Mouse (Mus musculus) olfactory bulb, adult 2 months (tissue): ENCODE results near the gene Slc34a3. TPM values are rescaled to one million over a fixed set of nuclear protein-coding genes. Genes with fewer than 3 reads are reported as not detected.
"Not testable (repeated sequence)": the region's sequence is repeated elsewhere in the genome, so short reads cannot be mapped to it uniquely, and the experiment has no call there.

Source experiments
- H3K27ac ChIP-seq: fragments of 200-500 bp; 2 replicates; pipeline ENCODE4 v1.5.1; 2012; ENCODE audit warnings: low read depth, low read length; ENCODE audit not compliant: insufficient read depth
- H3K4me1 ChIP-seq: fragments of 200-500 bp; 2 replicates; pipeline ENCODE4 v1.6.1; 2012; ENCODE audit warnings: low read length; ENCODE audit not compliant: control insufficient read depth, insufficient read depth
- H3K4me3 ChIP-seq: fragments of 200-500 bp; 2 replicates; pipeline ENCODE4 v1.5.1; 2012; ENCODE audit warnings: mild to moderate bottlenecking, low read depth, low read length, moderate library complexity; ENCODE audit not compliant: insufficient read depth
- CTCF ChIP-seq: fragments of 200-500 bp; IDR thresholded peaks from 2 replicates; pipeline ENCODE4 v1.5.1; 2012; ENCODE audit warnings: low read depth, mild to moderate bottlenecking, low read length, moderate library complexity; ENCODE audit not compliant: insufficient read depth
- POLR2A ChIP-seq: fragments of 200-500 bp; IDR thresholded peaks from 2 replicates; pipeline ENCODE4 v1.6.1; 2012; ENCODE audit warnings: mild to moderate bottlenecking, low read depth, low read length, moderate library complexity; ENCODE audit not compliant: insufficient read depth
- WGBS: fragments of 180-500 bp; shearing (Covaris S2); methylation state at CpG from one replicate; pipeline ENCODE4 v1.1.7; 2018; 5-methylcytosine and 5-hydroxymethylcytosine counted together
- polyA plus RNA-seq: library from polyadenylated mRNA; stranded (reverse); fragments of >200 nt; gene quantifications from 2 replicates; pipeline ENCODE4 v1.2.4, GENCODE M21; 2012; ENCODE audit warnings: low replicate concordance; ENCODE audit not compliant: missing spikeins, insufficient read depth, insufficient read length

The Slc34a3 gene
- polyA plus RNA-seq, 1 experiment, result not detected

DNA sequence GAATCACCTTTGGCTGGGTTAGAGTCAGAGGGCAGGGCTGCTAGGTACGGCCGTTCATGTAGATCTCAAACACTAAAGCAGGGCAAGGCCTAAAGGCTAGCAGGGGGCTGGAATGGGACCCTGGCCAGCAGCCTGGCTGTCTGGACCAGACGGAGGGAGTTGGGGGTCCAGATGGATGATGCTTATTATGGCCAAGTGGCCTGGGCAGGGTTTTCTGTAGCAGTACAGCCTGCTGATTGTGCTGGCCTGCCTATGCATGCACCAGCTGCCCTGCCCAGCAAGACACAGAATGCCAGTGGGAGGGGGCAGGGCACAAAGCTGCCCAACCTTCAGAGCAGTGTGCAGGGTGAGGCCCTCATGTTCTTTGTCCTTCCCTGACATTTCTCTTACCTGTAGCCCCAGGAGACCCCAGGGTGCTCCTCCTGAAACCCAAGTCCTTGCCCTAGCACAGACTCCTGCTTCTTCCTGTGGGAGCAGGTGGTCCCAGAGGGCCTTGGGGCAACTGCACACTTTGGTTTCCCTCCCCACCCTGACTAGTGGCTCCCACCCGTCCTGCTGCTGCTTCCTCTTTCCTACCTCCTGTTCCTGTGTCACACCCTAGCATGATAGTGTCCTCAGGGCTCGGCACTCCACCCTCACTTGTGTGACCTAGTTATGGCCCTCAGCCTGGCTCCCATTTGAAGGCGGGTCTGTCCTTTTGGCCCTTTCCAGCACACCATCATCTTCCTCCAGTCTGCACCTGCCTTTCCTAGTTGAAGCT is 31.9 kb upstream of the Slc34a3 start:
- Histone ChIP-seq H3K4me3 (no peak overlapping the region), H3K4me1 (peaks cover 39% of the 10 kb centered on the region), H3K27ac (peak overlapping the region; percentile 21; the same call in 1 of the 2 replicates)
- 50% methylated on average over 6 of the region's 6 CpGs for WGBS
- TF ChIP-seq CTCF, result no peak
- TF ChIP-seq POLR2A, result no peak

DNA sequence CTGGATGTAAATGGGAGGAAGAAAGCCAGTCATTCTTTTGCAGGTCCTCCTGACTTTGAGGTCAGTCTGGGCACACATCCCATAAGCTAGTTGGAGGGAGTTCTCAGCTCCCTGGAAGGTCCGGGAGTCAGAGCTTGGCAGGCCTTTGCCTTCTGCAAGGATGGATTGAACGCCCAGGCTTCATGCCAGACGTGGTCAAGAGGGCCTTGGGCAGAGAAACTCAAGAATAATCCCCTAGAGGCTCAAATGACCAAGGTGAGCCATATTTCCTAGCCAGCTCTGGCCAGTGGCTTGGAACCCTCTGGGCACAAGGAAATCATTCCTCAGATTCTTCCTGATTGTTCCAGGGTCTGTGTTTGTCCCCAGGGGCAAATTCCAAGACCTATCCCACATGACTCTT is 30.7 kb upstream of the Slc34a3 start:
- TF ChIP-seq POLR2A (no peak), CTCF (no peak)
- H3K4me3 ChIP-seq, result no peak overlapping the region
- 47% methylated on average over 3 of the region's 3 CpGs for WGBS
- no peak overlapping the region for H3K27ac ChIP-seq
- peaks cover 38% of the 10 kb centered on the region for H3K4me1 ChIP-seq

DNA sequence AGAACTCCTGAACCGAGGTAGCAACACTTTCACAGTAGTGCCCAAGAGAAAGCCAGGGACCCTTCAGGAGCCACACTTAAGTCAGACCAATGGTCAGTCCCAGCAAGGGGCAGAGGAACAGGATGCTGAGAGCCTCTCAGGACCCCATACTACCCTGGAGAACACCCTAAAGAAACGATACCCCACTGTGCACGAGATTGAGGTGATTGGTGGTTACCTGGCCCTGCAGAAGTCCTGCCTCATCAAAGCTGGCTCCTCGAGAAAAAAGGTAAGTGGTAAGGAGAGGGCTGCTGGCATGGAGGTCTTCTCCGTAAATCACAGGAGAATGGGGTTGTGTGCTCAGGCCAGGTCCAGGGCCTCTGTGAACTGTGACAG is 30.1 kb upstream of the Slc34a3 start:
- H3K27ac ChIP-seq, result no peak overlapping the region
- H3K4me3 ChIP-seq, result peak overlapping the region; percentile 64; the same call in 1 of the 2 replicates
- no peak for TF ChIP-seq CTCF
- no peak for TF ChIP-seq POLR2A
- H3K4me1 ChIP-seq, result peaks cover 38% of the 10 kb centered on the region
- 76% methylated on average over 5 of the region's 5 CpGs for WGBS

DNA sequence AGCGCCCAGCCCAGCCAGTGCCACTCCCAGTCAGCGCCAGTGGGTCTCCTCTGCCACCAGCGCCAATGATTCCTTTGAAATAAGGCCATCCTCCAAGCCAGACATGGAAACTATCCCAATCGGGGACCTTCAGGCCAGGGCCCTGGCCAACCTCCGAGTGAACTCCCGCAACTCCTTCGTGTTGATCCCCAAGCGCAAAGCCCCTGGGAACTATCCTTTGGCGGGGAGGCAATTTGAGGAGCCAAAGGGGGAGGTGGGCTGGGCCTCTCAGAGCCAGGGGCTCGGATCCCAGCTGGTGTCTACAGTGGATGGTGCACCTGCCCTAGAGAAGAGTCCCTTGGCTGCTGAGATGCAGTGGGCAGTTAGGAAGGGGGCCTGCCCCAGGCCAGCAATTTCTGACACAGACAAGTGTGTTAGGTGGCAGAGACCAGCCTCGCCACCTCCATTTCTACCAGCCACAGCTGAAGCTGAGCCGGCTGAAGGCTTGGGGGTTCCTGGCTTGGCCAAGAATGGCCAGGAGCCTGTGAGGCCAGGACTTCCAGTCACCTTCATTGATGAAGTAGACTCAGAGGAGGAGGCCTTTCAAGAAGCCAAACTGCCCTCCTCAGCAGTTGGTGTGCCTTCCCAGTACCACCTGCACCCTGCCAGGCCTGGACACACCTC is 29.6 kb upstream of the Slc34a3 start:
- 28% methylated on average over 12 of the region's 12 CpGs for WGBS
- Histone ChIP-seq H3K4me3 (peak overlapping the region; percentile 64), H3K4me1 (peaks cover 38% of the 10 kb centered on the region), H3K27ac (no peak overlapping the region)
- no peak for TF ChIP-seq CTCF
- no peak for TF ChIP-seq POLR2A

DNA sequence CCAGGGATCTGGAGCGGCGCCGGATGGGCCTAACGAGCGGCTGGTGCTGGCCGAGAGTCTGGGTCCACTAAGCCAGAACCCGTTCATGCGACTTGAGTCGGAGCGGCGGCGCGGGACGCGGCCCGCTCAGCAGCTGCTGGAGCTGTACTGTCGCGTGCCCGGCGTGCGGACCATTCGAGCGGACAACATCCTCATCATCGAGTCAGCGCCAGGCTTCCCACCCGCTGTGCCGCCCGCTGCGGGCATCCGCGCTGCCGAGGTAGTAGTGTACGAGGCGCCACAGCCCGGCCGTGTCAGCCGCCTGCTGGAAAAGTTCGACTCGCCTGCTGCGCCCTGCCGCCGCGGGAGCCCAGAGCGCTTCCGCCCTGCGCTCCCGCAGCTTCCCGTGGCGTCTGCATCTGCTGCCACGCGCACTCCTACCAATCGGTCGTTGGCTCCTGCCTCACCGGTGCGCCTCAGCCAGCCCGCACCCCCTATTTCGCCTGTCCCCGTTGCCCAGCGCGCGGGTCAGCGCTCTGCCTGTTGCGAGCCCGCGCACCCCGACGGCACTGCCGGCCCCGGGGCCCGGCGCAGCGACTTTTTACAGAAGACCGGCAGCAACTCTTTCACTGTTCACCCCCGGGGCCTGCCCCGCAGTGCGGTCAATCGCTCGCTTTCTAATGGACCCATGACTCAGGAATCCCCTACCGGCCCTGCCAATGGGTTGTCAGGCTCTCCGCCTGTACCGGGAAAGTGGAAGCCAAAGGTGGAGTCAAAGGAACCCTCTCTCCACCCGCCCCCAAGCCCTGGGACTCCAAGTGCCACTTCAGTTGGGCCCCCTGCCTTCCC is 28.8 kb upstream of the Slc34a3 start:
- Histone ChIP-seq H3K4me3 (peak overlapping the region; percentile 64), H3K27ac (no peak overlapping the region), H3K4me1 (peaks cover 38% of the 10 kb centered on the region)
- no peak for TF ChIP-seq POLR2A
- TF ChIP-seq CTCF, result no peak
- WGBS, result under 1% methylated on average over 82 of the region's 82 CpGs

DNA sequence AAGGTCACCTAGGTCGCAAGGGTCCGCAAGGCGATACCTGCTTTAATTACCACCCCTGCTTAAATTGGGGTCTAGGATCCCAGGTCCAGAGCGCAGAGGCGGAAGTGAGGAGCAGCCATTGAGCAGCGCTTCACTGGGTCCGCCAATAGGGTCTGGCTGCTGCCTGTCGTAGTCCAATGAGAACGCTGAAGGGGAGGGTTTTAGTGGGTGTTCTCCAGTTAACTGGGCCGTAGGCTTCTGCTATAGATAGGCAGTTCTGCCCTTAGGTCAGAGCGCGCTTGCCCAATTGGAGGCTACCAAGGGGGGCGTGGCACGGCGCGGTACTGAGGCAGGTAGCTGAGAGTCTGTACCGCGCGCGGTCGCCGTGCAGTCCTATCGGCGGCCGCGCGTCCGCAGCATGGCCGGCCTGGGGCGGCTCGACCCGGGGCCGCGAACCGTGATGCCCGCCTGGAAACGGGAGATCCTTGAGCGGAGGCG is 28.2 kb upstream of the Slc34a3 start, which contains the start of gene Tprn:
Gene Tprn, plus strand, starts transcription at position 328 of the 477 bp plus-strand sequence.
- Histone ChIP-seq H3K4me3 (peak within 1 kb of the TSS; percentile 64), H3K4me1 (peaks cover 37% of the 10 kb centered on the region), H3K27ac (peak within 1 kb of the TSS; percentile 74)
- WGBS, result under 1% methylated on average over 39 of the region's 39 CpGs
- TF ChIP-seq POLR2A (peak; percentile 55; the same call in 1 of the 2 replicates), CTCF (no peak)

DNA sequence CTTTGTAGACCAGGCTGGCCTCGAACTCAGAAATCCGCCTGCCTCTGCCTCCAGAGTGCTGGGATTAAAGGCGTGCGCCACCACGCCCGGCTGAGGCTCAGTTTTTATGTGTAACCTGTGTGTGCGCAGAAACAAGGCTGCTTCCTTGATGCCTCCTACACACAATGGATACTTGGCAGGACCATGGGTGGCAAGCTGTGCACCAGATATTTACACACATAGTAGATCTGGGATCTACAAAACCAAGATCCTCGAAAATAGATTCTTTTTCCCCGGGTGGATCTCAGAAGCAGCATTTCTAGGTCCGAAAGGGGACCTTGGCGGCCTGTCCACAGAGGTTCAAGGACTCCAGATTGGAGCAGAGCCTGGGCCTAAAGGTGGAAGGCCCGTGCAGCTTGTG is 27.7 kb upstream of the Slc34a3 start:
- WGBS, result 40% methylated on average over 12 of the region's 12 CpGs
- Histone ChIP-seq H3K4me1 (peaks cover 33% of the 10 kb centered on the region), H3K27ac (peak overlapping the region; percentile 74), H3K4me3 (peak overlapping the region; percentile 48)
- no peak for TF ChIP-seq CTCF
- TF ChIP-seq POLR2A, result no peak

DNA sequence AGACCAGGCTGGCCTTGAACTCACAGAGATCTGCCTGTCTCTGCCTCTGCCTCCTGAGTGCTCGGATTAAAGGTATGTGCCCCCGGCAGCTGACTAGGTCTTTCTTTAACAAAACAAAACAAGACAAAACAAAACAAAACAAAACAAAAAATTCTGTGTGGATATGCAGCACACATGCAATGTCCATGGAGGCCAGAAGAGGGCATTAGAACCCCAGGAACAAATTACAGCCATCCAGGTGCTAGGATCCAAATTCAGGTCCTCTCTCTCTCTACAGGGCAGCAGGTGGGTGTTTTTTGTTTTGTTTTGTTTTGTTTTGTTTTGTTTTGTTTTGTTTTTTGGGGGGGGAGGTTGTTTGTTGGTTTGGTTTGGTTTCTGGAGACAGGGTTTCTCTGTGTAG is 24.7 kb upstream of the Slc34a3 start:
- no peak for TF ChIP-seq CTCF
- no peak for TF ChIP-seq POLR2A

DNA sequence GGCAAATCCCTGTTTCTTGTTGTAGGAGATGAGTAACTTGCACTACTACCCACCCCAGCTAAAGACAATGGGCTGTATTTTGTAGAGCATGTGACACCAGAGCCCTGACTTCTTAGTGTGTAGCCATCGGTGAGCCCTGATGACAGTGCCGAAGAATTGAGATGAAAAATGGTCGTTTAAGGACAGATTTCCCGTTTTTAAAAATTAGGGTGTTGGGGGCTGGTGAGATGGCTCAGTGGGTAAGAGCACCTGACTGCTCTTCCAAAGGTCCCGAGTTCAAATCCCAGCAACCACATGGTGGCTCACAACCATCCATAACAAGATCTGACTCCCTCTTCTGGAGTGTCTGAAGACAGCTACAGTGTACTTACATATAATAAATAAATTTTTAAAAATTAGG is 23.1 kb upstream of the Slc34a3 start:
- H3K27ac ChIP-seq, H3K4me3 ChIP-seq, H3K4me1 ChIP-seq: not testable (repeated sequence)
- 80% methylated on average over 5 of the region's 5 CpGs for WGBS

More for the DNA sequence above, 24.7 kb upstream of the Slc34a3 start:
- Histone ChIP-seq H3K4me3 (no peak overlapping the region), H3K27ac (no peak overlapping the region), H3K4me1 (peaks cover 17% of the 10 kb centered on the region)
- 46% methylated on average over 2 of the region's 2 CpGs for WGBS

DNA sequence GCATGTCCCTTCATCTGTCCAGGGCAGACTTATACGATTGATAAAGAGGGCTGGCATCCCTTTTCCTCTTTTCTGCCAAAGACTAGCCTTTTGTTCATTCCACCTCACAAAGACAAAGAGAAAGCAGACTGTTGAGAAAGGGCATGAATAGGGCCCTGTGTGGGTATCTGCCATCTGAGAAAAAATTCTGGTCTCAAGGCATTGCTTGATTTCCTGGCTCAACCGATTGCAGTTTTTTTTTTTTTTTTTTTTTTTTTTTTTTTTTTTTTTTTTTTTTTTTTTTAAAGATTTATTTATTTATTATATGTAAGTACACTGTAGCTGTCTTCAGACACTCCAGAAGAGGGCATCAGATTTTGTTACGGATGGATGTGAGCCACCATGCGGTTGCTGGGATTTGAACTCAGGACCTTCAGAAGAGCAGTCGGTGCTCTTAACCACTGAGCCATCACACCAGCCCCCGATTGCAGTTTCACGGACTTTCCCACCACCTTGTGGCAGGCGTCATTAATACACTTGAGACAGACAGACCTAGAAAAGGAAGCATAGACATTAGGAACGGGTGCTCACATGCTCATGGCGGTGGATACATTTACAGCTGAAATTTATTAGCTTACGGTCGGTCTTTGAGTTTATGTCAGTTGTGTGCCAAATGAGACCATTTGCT is 22.4 kb upstream of the Slc34a3 start:
- H3K27ac ChIP-seq, result not testable (repeated sequence)
- WGBS, result 48% methylated on average over 12 of the region's 12 CpGs

More for the DNA sequence above, 22.4 kb upstream of the Slc34a3 start:
- not testable (repeated sequence) for H3K4me1 ChIP-seq, H3K4me3 ChIP-seq
